Mouse (Mus musculus): ENCODE results near the gene Diablo. TPM values are rescaled to one million over a fixed set of nuclear protein-coding genes. Genes with fewer than 3 reads are reported as not detected.
"Not testable (repeated sequence)": the region's sequence is repeated elsewhere in the genome, so short reads cannot be mapped to it uniquely, and the experiment has no call there.

Diablo gene
- polyA plus RNA-seq, 1 experiment from 2014 or later: 125 TPM

DNA sequence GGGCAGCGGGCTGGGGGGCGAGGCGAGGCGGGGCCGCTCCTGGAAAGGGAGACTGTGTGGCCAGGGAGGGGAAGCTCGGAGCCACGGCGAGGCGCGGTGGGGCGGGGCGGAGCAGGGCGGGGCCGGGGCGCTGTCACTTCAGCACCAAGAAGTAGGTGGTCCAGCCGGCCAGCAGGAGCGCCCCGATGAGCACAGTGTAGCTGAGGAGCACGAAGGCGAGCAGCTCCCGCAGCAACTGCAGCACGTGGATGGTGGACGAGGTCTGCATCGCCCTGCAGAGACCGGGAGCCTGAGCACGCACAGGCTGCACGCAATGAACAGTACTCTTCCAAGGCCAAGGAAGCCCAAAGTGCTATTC lies 396 bp upstream of the Diablo start:
- H3K4me1 ChIP-seq: peaks cover 30% of the 10 kb centered on the region
- peak overlapping the region; percentile 80 for H3K4me3 ChIP-seq
- no peak for DNase-seq (ENCODE audit: low spot score)
- no peaks in the 10 kb centered on the region for H3K27me3 ChIP-seq (replicated peaks; ENCODE audit: low read depth, poor library complexity, severe bottlenecking)
- H3K9me3 ChIP-seq: no peaks in the 10 kb centered on the region
- H3K27ac ChIP-seq (replicated peaks): peak overlapping the region; percentile 84; the same call in 1 of the 2 replicates
- H3K36me3 ChIP-seq (replicated peaks): peaks cover 28% of the 10 kb centered on the region
- WGBS: 1% methylated on average over 27 of the region's 27 CpGs

DNA sequence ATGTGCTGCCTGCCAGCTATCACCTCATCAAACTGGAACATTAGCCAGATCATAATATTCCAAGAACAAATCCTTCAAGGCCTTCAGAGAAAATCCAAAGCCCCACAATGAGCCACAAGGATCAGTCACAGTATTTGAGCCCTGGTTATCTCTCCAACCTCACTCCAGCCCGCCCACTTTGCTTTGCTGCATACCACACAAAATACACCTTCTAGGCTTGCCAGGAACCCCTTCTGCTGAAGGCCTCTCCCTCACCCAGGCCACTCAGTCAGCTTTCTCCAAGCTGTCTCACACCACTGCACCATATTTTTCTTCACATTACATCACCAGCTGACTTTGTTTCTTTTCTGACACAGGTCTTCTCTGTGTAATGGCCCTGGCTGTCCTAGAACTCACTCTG lies 1.8 kb downstream of the Diablo start:
- peaks cover 30% of the 10 kb centered on the region for H3K36me3 ChIP-seq (replicated peaks)
- 0 out of 2 replicates have a peak overlapping the region, but pooled peaks have one; percentile 11 for H3K4me3 ChIP-seq
- no peaks in the 10 kb centered on the region for H3K9me3 ChIP-seq
- no peak for DNase-seq (ENCODE audit: low spot score)
- 88% methylated on average over 1 of the region's 1 CpGs for WGBS
- H3K4me1 ChIP-seq: peaks cover 30% of the 10 kb centered on the region
- H3K27me3 ChIP-seq (replicated peaks; ENCODE audit: low read depth, poor library complexity, severe bottlenecking): no peaks in the 10 kb centered on the region
- H3K27ac ChIP-seq (replicated peaks): no peak overlapping the region

GRCm38 (mm10) chr5:123521621-123522020 lies 2.4 kb downstream of the Diablo start:
- Histone ChIP-seq H3K27ac (replicated peaks) (no peak overlapping the region), H3K27me3 (replicated peaks; ENCODE audit: low read depth, poor library complexity, severe bottlenecking) (no peaks in the 10 kb centered on the region), H3K36me3 (replicated peaks) (peaks cover 33% of the 10 kb centered on the region), H3K4me1 (peaks cover 30% of the 10 kb centered on the region), H3K9me3 (no peaks in the 10 kb centered on the region), H3K4me3 (no peak overlapping the region; the same call in 1 of the 2 replicates)
- 89% methylated on average over 1 of the region's 1 CpGs for WGBS
- no peak for DNase-seq (ENCODE audit: low spot score)

DNA sequence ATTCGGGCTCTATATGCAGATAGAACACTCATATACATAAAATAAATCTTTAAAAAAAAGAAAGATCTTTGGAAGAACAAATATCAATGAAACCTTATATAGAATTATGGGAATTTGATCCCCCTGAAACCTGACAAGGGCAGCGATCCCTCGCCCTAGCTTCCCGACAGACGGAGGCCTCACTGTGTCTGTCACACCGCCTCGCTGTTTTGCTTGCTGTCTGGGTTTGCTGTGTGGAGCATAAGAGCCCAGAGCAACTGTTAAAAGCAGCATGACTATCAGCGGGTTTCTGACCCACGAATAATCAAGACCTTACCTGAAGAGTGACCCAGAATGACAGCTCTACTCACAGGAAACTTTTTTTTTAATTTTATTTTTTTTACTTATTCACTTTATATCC lies 3.3 kb downstream of the Diablo start:
- H3K9me3 ChIP-seq: no peaks in the 10 kb centered on the region
- H3K27me3 ChIP-seq (replicated peaks; ENCODE audit: low read depth, poor library complexity, severe bottlenecking): no peaks in the 10 kb centered on the region
- H3K4me1 ChIP-seq: peaks cover 30% of the 10 kb centered on the region
- no peak overlapping the region for H3K4me3 ChIP-seq
- 88% methylated on average over 9 of the region's 9 CpGs for WGBS
- H3K27ac ChIP-seq (replicated peaks): no peak overlapping the region
- peaks cover 43% of the 10 kb centered on the region for H3K36me3 ChIP-seq (replicated peaks)
- no peak for DNase-seq (ENCODE audit: low spot score)

DNA sequence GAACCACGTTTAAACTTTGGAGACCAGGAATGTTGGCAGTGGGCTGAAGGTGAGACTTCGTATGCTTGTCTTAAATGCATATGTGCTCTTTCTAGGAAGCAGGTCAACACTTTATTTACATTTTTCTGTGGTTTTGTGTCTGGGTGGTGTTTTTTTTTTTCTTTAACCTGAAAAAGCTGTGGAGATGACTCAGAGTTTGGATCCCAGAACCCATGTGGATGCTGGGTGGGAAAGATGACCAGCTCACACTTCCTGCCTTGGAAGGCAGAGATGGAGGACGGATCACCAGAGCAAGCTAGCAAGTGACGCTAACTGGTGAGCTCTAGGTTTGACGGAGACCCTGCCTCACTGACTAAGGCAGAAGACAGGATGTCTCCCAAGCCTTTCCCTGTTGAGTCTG lies 9.1 kb downstream of the Diablo start:
- Histone ChIP-seq H3K9me3 (no peaks in the 10 kb centered on the region), H3K27ac (replicated peaks) (no peak overlapping the region), H3K4me1 (no peaks in the 10 kb centered on the region), H3K36me3 (replicated peaks) (peaks cover 88% of the 10 kb centered on the region), H3K4me3 (no peak overlapping the region), H3K27me3 (replicated peaks; ENCODE audit: low read depth, poor library complexity, severe bottlenecking) (peaks cover 10% of the 10 kb centered on the region)
- no peak for DNase-seq (ENCODE audit: low spot score)
- WGBS: 90% methylated on average over 5 of the region's 5 CpGs

GRCm38 (mm10) chr5:123512102-123512501 lies 11.9 kb downstream of the Diablo start:
- no peak for DNase-seq (ENCODE audit: low spot score)
- WGBS: 81% methylated on average over 3 of the region's 3 CpGs
- no peaks in the 10 kb centered on the region for H3K9me3 ChIP-seq
- peaks cover 22% of the 10 kb centered on the region for H3K4me1 ChIP-seq
- peaks cover 34% of the 10 kb centered on the region for H3K27me3 ChIP-seq (replicated peaks; ENCODE audit: low read depth, poor library complexity, severe bottlenecking)
- H3K27ac ChIP-seq (replicated peaks): no peak overlapping the region
- peaks cover 61% of the 10 kb centered on the region for H3K36me3 ChIP-seq (replicated peaks)
- H3K4me3 ChIP-seq: no peak overlapping the region

DNA sequence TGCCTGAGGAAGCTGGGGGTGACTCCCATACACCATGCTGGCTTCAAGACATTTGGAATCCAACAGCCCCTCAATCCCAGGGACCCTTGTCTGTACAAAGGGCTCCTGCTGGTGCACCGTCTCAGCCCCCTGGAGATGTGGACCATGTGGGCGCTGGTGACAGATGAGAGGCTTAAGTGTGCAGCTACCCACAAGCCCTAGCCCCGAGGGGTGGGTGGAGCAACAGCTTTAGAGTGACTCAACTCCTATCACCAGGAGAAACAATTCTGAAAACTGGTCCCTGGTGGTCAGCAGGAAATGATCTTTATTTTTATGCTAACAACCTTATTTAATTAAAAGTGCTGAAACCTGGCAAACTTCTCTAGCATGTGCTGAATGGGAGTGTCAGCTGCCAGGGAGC lies 12.6 kb downstream of the Diablo start:
- peaks cover 55% of the 10 kb centered on the region for H3K36me3 ChIP-seq (replicated peaks)
- H3K4me3 ChIP-seq; H3K9me3 ChIP-seq; DNase-seq (ENCODE audit: low spot score); H3K27ac ChIP-seq (replicated peaks): not testable (repeated sequence)
- peaks cover 41% of the 10 kb centered on the region for H3K27me3 ChIP-seq (replicated peaks; ENCODE audit: low read depth, poor library complexity, severe bottlenecking)
- peaks cover 22% of the 10 kb centered on the region for H3K4me1 ChIP-seq
- 80% methylated on average over 3 of the region's 3 CpGs for WGBS

GRCm38 (mm10) chr5:123510160-123510559 lies 13.8 kb downstream of the Diablo start, which contains the start of gene B3gnt4:
Gene B3gnt4, plus strand, starts transcription at chr5:123510460.
- Histone ChIP-seq H3K27ac (replicated peaks) (no peak within 1 kb of the TSS), H3K4me3 (no peak within 1 kb of the TSS), H3K4me1 (peaks cover 22% of the 10 kb centered on the region), H3K36me3 (replicated peaks) (peaks cover 42% of the 10 kb centered on the region), H3K27me3 (replicated peaks; ENCODE audit: low read depth, poor library complexity, severe bottlenecking) (peaks cover 46% of the 10 kb centered on the region), H3K9me3 (no peaks in the 10 kb centered on the region)
- DNase-seq (ENCODE audit: low spot score): no peak
- 88% methylated on average over 5 of the region's 5 CpGs for WGBS

- 7% methylated on average over 12 of the region's 12 CpGs for WGBS
- Histone ChIP-seq H3K4me3 (peak overlapping the region; percentile 70), H3K27me3 (replicated peaks; ENCODE audit: low read depth, poor library complexity, severe bottlenecking) (peaks cover 46% of the 10 kb centered on the region), H3K4me1 (peaks cover 25% of the 10 kb centered on the region), H3K27ac (replicated peaks) (peak overlapping the region; percentile 82), H3K9me3 (no peaks in the 10 kb centered on the region), H3K36me3 (replicated peaks) (peaks cover 32% of the 10 kb centered on the region)
- DNase-seq (ENCODE audit: low spot score): no peak
Measured at GRCm38 (mm10) chr5:123508921-123509320, 15.1 kb downstream of the Diablo start.

DNA sequence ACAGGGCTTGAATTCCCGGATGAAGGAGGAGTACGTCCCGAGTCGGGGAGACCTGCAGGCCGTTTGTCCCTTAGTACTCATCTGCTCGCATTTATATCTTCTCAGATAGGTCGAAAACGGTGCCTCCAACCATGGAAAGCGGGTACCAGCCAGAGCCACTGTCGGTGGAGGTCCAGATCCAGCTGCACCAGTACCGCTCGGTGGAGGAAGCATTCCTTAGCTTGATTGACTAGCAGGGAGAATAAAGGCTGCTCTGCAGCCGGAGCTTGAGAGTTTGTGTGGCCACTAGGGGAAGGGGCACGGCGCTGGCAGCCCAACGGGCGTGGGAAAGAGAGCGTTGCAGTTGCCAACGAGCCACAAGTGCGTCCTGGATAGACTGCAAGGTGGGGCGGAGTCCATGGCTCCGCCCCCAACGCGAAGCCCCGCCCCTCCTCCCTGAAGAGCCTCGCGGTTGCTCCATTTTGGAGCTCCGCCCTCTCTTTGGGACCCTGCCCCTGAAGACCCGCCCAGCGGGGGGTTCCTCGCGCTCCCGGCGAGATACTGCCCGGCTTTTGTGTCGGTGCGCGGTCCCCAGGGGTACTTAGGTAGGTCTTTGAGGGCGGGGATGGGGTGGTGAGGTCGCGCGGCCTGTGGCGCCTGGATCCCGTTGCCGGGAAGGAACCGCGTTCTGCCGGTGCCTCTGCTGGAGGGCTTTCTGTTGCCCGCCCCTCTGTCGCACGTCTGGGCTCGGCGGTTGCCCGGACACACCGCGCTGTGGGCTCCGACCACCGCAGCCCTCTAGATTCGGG lies 15.8 kb downstream of the Diablo start:
- H3K27ac ChIP-seq (replicated peaks): peak overlapping the region; percentile 82
- peak; percentile 94 for DNase-seq (ENCODE audit: low spot score)
- peaks cover 46% of the 10 kb centered on the region for H3K27me3 ChIP-seq (replicated peaks; ENCODE audit: low read depth, poor library complexity, severe bottlenecking)

DNA sequence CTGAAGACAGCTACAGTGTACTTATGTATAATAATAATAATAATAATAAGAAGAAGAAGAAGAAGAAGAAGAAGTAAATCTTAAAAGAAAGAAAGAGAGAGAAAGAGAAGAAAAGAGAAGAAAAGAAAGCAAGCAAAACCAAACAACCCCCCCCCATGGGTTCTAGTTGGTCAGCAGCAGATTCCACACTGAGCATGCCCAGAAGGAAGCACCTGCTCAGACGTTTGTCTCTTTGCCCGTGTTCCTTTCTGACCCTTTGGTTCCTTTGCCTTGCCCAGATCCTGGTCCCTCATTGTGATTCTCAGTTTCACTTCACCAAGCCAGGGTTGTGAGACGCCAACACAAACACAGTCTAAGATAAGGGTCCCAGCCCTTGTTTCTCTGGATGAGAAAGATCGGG lies 22.0 kb downstream of the Diablo start:
- DNase-seq (ENCODE audit: low spot score): no peak
- Histone ChIP-seq H3K27ac (replicated peaks) (no peak overlapping the region), H3K36me3 (replicated peaks) (no peaks in the 10 kb centered on the region), H3K4me1 (peaks cover 21% of the 10 kb centered on the region), H3K27me3 (replicated peaks; ENCODE audit: low read depth, poor library complexity, severe bottlenecking) (peaks cover 23% of the 10 kb centered on the region), H3K9me3 (no peaks in the 10 kb centered on the region), H3K4me3 (no peak overlapping the region)
- 82% methylated on average over 4 of the region's 4 CpGs for WGBS

More for the DNA sequence above, 15.8 kb downstream of the Diablo start:
- peaks cover 30% of the 10 kb centered on the region for H3K4me1 ChIP-seq
- peaks cover 28% of the 10 kb centered on the region for H3K36me3 ChIP-seq (replicated peaks)
- H3K4me3 ChIP-seq: peak overlapping the region; percentile 70
- H3K9me3 ChIP-seq: no peaks in the 10 kb centered on the region
- under 1% methylated on average over 59 of the region's 59 CpGs for WGBS

DNA sequence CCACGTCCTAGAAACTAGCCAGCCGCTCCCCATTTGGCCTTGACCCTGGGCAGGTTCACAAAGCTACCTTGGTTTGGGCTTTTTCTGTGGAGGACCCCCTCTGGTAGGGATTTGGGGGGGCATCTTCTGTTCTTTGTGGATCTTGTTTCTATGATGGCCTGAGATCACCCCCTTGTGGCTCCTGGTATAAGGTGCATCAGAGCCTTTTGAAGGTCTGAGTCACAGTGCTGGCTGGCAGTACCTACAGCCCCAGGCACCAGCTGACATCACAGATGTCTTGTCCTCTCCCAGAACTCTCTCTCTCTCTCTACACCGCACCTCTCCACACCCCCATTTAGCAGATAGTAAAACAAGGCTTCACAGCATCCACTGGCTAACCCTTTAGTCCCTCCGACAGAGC lies 24.3 kb downstream of the Diablo start:
- DNase-seq (ENCODE audit: low spot score): no peak
- 46% methylated on average over 4 of the region's 4 CpGs for WGBS

GRCm38 (mm10) chr5:123489935-123490334 lies 34.0 kb downstream of the Diablo start:
- WGBS: 46% methylated on average over 9 of the region's 9 CpGs

More for the DNA sequence above, 24.3 kb downstream of the Diablo start:
- H3K27me3 ChIP-seq (replicated peaks; ENCODE audit: low read depth, poor library complexity, severe bottlenecking): peaks cover 16% of the 10 kb centered on the region
- H3K36me3 ChIP-seq (replicated peaks): no peaks in the 10 kb centered on the region
- H3K4me3 ChIP-seq: no peak overlapping the region
- peaks cover 27% of the 10 kb centered on the region for H3K4me1 ChIP-seq
- no peaks in the 10 kb centered on the region for H3K9me3 ChIP-seq
- no peak overlapping the region for H3K27ac ChIP-seq (replicated peaks)

More at GRCm38 (mm10) chr5:123489935-123490334, 34.0 kb downstream of the Diablo start:
- H3K27ac ChIP-seq (replicated peaks): no peak overlapping the region; the same call in 1 of the 2 replicates
- peaks cover 14% of the 10 kb centered on the region for H3K4me1 ChIP-seq
- DNase-seq (ENCODE audit: low spot score): peak; percentile 44
- H3K36me3 ChIP-seq (replicated peaks): no peaks in the 10 kb centered on the region
- peaks cover 6% of the 10 kb centered on the region; the same call in 1 of the 2 replicates for H3K27me3 ChIP-seq (replicated peaks; ENCODE audit: low read depth, poor library complexity, severe bottlenecking)
- peak overlapping the region; percentile 51; the same call in 1 of the 2 replicates for H3K4me3 ChIP-seq
- H3K9me3 ChIP-seq: no peaks in the 10 kb centered on the region

All from embryonic facial prominence, embryonic 10.5 days (tissue).